ENCODE assay signal across 21 mouse cellular contexts in the genomic region with DNA sequence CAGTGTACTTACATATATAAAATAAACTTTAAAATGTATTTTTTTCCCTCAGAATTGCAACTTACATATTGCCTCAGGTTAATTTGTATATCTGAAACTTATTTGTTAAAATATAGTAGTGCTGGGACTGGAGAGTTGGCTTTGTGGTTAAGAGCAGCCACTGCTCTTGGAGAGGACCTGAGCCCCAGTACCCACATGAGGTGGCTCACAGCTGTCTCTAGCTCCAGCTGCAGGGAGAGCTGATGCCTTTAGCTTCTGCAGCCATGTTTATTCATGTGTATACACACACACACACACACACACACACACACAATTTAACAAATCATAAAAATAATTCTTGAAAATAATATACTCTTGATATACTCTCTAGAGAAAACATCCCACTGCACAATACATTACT. TPM values are rescaled to one million over a fixed set of nuclear protein-coding genes. Genes with fewer than 3 reads are reported as not detected.
"Had no signal": no experiment of that assay in that cellular context is flagged by ENCODE, and none has a peak within 500 bp of the region (broad histone marks: within the 10 kb centered on the region; RNA-seq: fewer than 3 reads in every experiment).

No protein-coding gene starts in this region.

- H3K27ac ChIP-seq: kidney, embryonic 15.5 days; left cerebral cortex, adult 2 months; liver, embryonic 14.5 days; midbrain, embryonic 10.5 days; midbrain, embryonic 13.5 days; neural tube, embryonic 13.5 days; stomach, postnatal 0 days had no signal

- H3K9ac ChIP-seq: kidney, embryonic 15.5 days; liver, embryonic 14.5 days; liver, postnatal 0 days; lung, embryonic 14.5 days; midbrain, embryonic 13.5 days; neural tube, embryonic 13.5 days had no signal

- ATAC-seq: liver, postnatal 0 days; lung, postnatal 0 days; midbrain, embryonic 13.5 days; midbrain, embryonic 16.5 days had no signal

- DNase-seq: kidney, adult 11 months; kidney, adult 8-10 months; kidney, postnatal 10 days; kidney, postnatal 36 days; layer of hippocampus, postnatal 36 days; liver, postnatal 0 days; lung, embryonic 14.5 days; thymus, postnatal 36 days had no signal

- H3K4me3 ChIP-seq: kidney, embryonic 15.5 days; left cerebral cortex, adult 2 months; midbrain, embryonic 10.5 days; midbrain, embryonic 13.5 days; myocyte; neural tube, embryonic 13.5 days had no signal

- H3K4me2 ChIP-seq: kidney, embryonic 15.5 days; lung, embryonic 14.5 days; midbrain, embryonic 13.5 days; neural tube, embryonic 13.5 days had no signal

- H3K27me3 ChIP-seq: kidney, embryonic 15.5 days; midbrain, embryonic 13.5 days; neural tube, embryonic 13.5 days had no signal

- H3K4me1 ChIP-seq: kidney, embryonic 15.5 days; midbrain, embryonic 10.5 days; midbrain, embryonic 13.5 days; neural tube, embryonic 13.5 days had no signal

- H3K9me3 ChIP-seq: kidney, embryonic 15.5 days; midbrain, embryonic 10.5 days; midbrain, embryonic 13.5 days; neural tube, embryonic 13.5 days had no signal

RNA-seq across cellular contexts. Expression of a gene that starts 59.6 kb away (rescaled TPM):
- total RNA-seq: layer of hippocampus, postnatal 10 days; layer of hippocampus, postnatal 36 days; monocyte, adult 5-6 weeks; neutrophil, adult 5-6 weeks had no signal
